Mouse (Mus musculus) embryonic facial prominence, embryonic 13.5 days (tissue): ENCODE measurements around the gene Rreb1. TPM values are rescaled to one million over a fixed set of nuclear protein-coding genes. Genes with fewer than 3 reads are reported as not detected.

Experiments used
- ATAC-seq: fragments of 200-750 bp; cut with Nextera tagmentation; 2 replicates; pipeline ENCODE4 v1.8.0; 2017; ENCODE audit warnings: low read depth; ENCODE audit not compliant: insufficient number of reproducible peaks, insufficient read depth, low FRiP score, low TSS enrichment
- H3K27ac ChIP-seq: fragments of 300-500 bp; sonication (generic); 2 replicates; pipeline ENCODE4 v1.5.1; 2015; ENCODE audit warnings: moderate library complexity, mild to moderate bottlenecking, inconsistent platforms
- H3K27me3 ChIP-seq: fragments of 300-500 bp; sonication (generic); 2 replicates; pipeline ENCODE4 v1.6.1; 2015; ENCODE audit warnings: mild to moderate bottlenecking, inconsistent platforms
- H3K36me3 ChIP-seq: fragments of 300-500 bp; sonication (generic); 2 replicates; pipeline ENCODE4 v1.6.1; 2015; ENCODE audit warnings: mild to moderate bottlenecking, inconsistent platforms
- H3K4me1 ChIP-seq: fragments of 300-500 bp; sonication (generic); 2 replicates; pipeline ENCODE4 v1.6.1; 2015; ENCODE audit warnings: inconsistent platforms
- H3K4me2 ChIP-seq: fragments of 300-500 bp; sonication (generic); 2 replicates; pipeline ENCODE4 v1.6.1; 2015; ENCODE audit warnings: moderate library complexity, mild to moderate bottlenecking, inconsistent platforms
- H3K4me3 ChIP-seq: fragments of 300-500 bp; sonication (generic); 2 replicates; pipeline ENCODE4 v1.5.1; 2015; ENCODE audit warnings: mild to moderate bottlenecking, inconsistent platforms
- H3K9ac ChIP-seq: fragments of 300-500 bp; sonication (generic); 2 replicates; pipeline ENCODE4 v1.6.1; 2015; ENCODE audit warnings: mild to moderate bottlenecking, inconsistent platforms
- H3K9me3 ChIP-seq: fragments of 300-500 bp; sonication (generic); 2 replicates; pipeline ENCODE4 v1.6.1; 2016; ENCODE audit warnings: inconsistent platforms
- WGBS: fragments of 180-500 bp; shearing (Covaris S2); methylation state at CpG from one replicate; pipeline ENCODE4 v1.1.7; 2015; ENCODE audit warnings: mixed read lengths; 5-methylcytosine and 5-hydroxymethylcytosine counted together
- polyA plus RNA-seq: library from polyadenylated mRNA; unstranded; fragments of >200 nt; fragmentation: Nextera tagmentation; extraction: Ambion mirVana; gene quantifications from 2 replicates; pipeline ENCODE4 v1.2.1, GENCODE M21; 2015

Rreb1 gene
- polyA plus RNA-seq, 1 experiment from 2014 or later: 15.0 TPM

GRCm38 (mm10) chr13:37962541-37962940 lies 184.3 kb downstream of the Rreb1 start:
- Histone ChIP-seq H3K9me3 (no peaks in the 10 kb centered on the region), H3K4me1 (peaks cover 35% of the 10 kb centered on the region), H3K9ac (no peak overlapping the region), H3K4me3 (no peak overlapping the region), H3K4me2 (no peak overlapping the region), H3K27ac (no peak overlapping the region), H3K36me3 (no peaks in the 10 kb centered on the region), H3K27me3 (no peaks in the 10 kb centered on the region)
- no peak for ATAC-seq
- 75% methylated on average over 9 of the region's 9 CpGs for WGBS

GRCm38 (mm10) chr13:37963354-37964007 lies 185.3 kb downstream of the Rreb1 start:
- no peaks in the 10 kb centered on the region for H3K27me3 ChIP-seq
- 2% methylated on average over 12 of the region's 12 CpGs for WGBS
- no peaks in the 10 kb centered on the region for H3K36me3 ChIP-seq
- H3K4me1 ChIP-seq: peaks cover 38% of the 10 kb centered on the region
- peak overlapping the region; percentile 58 for H3K9ac ChIP-seq
- H3K4me2 ChIP-seq: peak overlapping the region; percentile 66
- ATAC-seq: no peak
- H3K9me3 ChIP-seq: no peaks in the 10 kb centered on the region
- peak overlapping the region; percentile 44 for H3K4me3 ChIP-seq
- no peak overlapping the region for H3K27ac ChIP-seq

GRCm38 (mm10) chr13:37964128-37965087 lies 186.2 kb downstream of the Rreb1 start:
- Histone ChIP-seq H3K4me3 (peak overlapping the region; percentile 44), H3K9me3 (no peaks in the 10 kb centered on the region), H3K4me1 (peaks cover 41% of the 10 kb centered on the region), H3K27me3 (no peaks in the 10 kb centered on the region), H3K27ac (no peak overlapping the region), H3K9ac (peak overlapping the region; percentile 58), H3K36me3 (no peaks in the 10 kb centered on the region), H3K4me2 (peak overlapping the region; percentile 66)
- ATAC-seq: no peak
- WGBS: 38% methylated on average over 20 of the region's 20 CpGs

- H3K9me3 ChIP-seq: no peaks in the 10 kb centered on the region
- no peak overlapping the region for H3K9ac ChIP-seq
- H3K4me1 ChIP-seq: peaks cover 41% of the 10 kb centered on the region
- 38% methylated on average over 17 of the region's 17 CpGs for WGBS
- no peak overlapping the region for H3K27ac ChIP-seq
- no peak overlapping the region for H3K4me3 ChIP-seq
- H3K36me3 ChIP-seq: no peaks in the 10 kb centered on the region
- H3K27me3 ChIP-seq: no peaks in the 10 kb centered on the region
- H3K4me2 ChIP-seq: no peak overlapping the region
- no peak for ATAC-seq
Observed at GRCm38 (mm10) chr13:37965126-37965914, 187.1 kb downstream of the Rreb1 start.

- ATAC-seq: no peak
- 70% methylated on average over 15 of the region's 15 CpGs for WGBS
- Histone ChIP-seq H3K9ac (no peak overlapping the region), H3K36me3 (no peaks in the 10 kb centered on the region), H3K4me3 (no peak overlapping the region), H3K9me3 (no peaks in the 10 kb centered on the region), H3K4me2 (peak overlapping the region; percentile 46), H3K4me1 (peaks cover 41% of the 10 kb centered on the region), H3K27me3 (no peaks in the 10 kb centered on the region), H3K27ac (no peak overlapping the region)
Observed at GRCm38 (mm10) chr13:37966256-37967051, 188.3 kb downstream of the Rreb1 start.

- Histone ChIP-seq H3K4me1 (peaks cover 41% of the 10 kb centered on the region), H3K27ac (peak overlapping the region; percentile 28; the same call in 1 of the 2 replicates), H3K36me3 (no peaks in the 10 kb centered on the region), H3K4me3 (peak overlapping the region; percentile 13; the same call in 1 of the 2 replicates), H3K9me3 (no peaks in the 10 kb centered on the region), H3K9ac (no peak overlapping the region), H3K4me2 (peak overlapping the region; percentile 46), H3K27me3 (no peaks in the 10 kb centered on the region)
- no peak for ATAC-seq
- 23% methylated on average over 12 of the region's 12 CpGs for WGBS
Observed at GRCm38 (mm10) chr13:37967052-37967437, 188.8 kb downstream of the Rreb1 start.

- Histone ChIP-seq H3K27me3 (no peaks in the 10 kb centered on the region), H3K4me3 (peak overlapping the region; percentile 13; the same call in 1 of the 2 replicates), H3K4me2 (peak overlapping the region; percentile 46), H3K36me3 (no peaks in the 10 kb centered on the region), H3K9ac (0 out of 2 replicates have a peak overlapping the region, but pooled peaks have one; percentile 21), H3K4me1 (peaks cover 41% of the 10 kb centered on the region), H3K27ac (peak overlapping the region; percentile 28; the same call in 1 of the 2 replicates), H3K9me3 (no peaks in the 10 kb centered on the region)
- WGBS: 23% methylated on average over 10 of the region's 10 CpGs
- ATAC-seq: no peak
Observed at GRCm38 (mm10) chr13:37967565-37967964, 189.4 kb downstream of the Rreb1 start.

- H3K27ac ChIP-seq: no peak overlapping the region
- 10% methylated on average over 14 of the region's 14 CpGs for WGBS
- peaks cover 33% of the 10 kb centered on the region for H3K4me1 ChIP-seq
- ATAC-seq: no peak; the same call in 1 of the 2 replicates
- H3K36me3 ChIP-seq: no peaks in the 10 kb centered on the region
- no peak overlapping the region for H3K4me3 ChIP-seq
- no peaks in the 10 kb centered on the region for H3K9me3 ChIP-seq
- H3K27me3 ChIP-seq: no peaks in the 10 kb centered on the region
- no peak overlapping the region for H3K4me2 ChIP-seq
- no peak overlapping the region for H3K9ac ChIP-seq
Observed at GRCm38 (mm10) chr13:37969337-37969736, 191.1 kb downstream of the Rreb1 start.

- no peak for ATAC-seq
- Histone ChIP-seq H3K27me3 (no peaks in the 10 kb centered on the region), H3K4me2 (no peak overlapping the region), H3K9ac (no peak overlapping the region), H3K4me3 (no peak overlapping the region), H3K36me3 (no peaks in the 10 kb centered on the region), H3K9me3 (no peaks in the 10 kb centered on the region), H3K4me1 (peaks cover 27% of the 10 kb centered on the region), H3K27ac (no peak overlapping the region)
- WGBS: 71% methylated on average over 8 of the region's 8 CpGs
Observed at GRCm38 (mm10) chr13:37969988-37970387, 191.8 kb downstream of the Rreb1 start.

- Histone ChIP-seq H3K36me3 (peaks cover 8% of the 10 kb centered on the region), H3K4me3 (no peak overlapping the region), H3K9me3 (no peaks in the 10 kb centered on the region), H3K9ac (no peak overlapping the region), H3K27me3 (no peaks in the 10 kb centered on the region), H3K4me1 (peaks cover 22% of the 10 kb centered on the region), H3K4me2 (no peak overlapping the region), H3K27ac (no peak overlapping the region)
- 81% methylated on average over 11 of the region's 11 CpGs for whole genome bisulfite sequencing
- no peak for ATAC-seq
Observed at GRCm38 (mm10) chr13:37970887-37971530, 192.8 kb downstream of the Rreb1 start.
